Mouse (Mus musculus) embryonic facial prominence, embryonic 15.5 days (tissue): ENCODE results near the gene Catsper2. TPM values are rescaled to one million over a fixed set of nuclear protein-coding genes. Genes with fewer than 3 reads are reported as not detected.

Experiments
- ATAC-seq: fragments of 200-750 bp; cut with Nextera tagmentation; 2 replicates; pipeline ENCODE4 v1.8.0; 2017; ENCODE audit warnings: low read depth, moderate TSS enrichment; ENCODE audit not compliant: insufficient number of reproducible peaks, low FRiP score, low TSS enrichment
- H3K27ac ChIP-seq: fragments of 300-500 bp; sonication (generic); replicated peaks from 2 replicates; pipeline ENCODE4 v1.5.1; 2015; ENCODE audit warnings: mild to moderate bottlenecking, inconsistent platforms
- H3K27me3 ChIP-seq: fragments of 300-500 bp; sonication (generic); 2 replicates; pipeline ENCODE4 v1.6.1; 2015; ENCODE audit warnings: inconsistent platforms
- H3K36me3 ChIP-seq: fragments of 300-500 bp; sonication (generic); 2 replicates; pipeline ENCODE4 v1.6.1; 2015; ENCODE audit warnings: mild to moderate bottlenecking, inconsistent platforms
- H3K4me1 ChIP-seq: fragments of 300-500 bp; sonication (generic); 2 replicates; pipeline ENCODE4 v1.6.1; 2015; ENCODE audit warnings: inconsistent platforms
- H3K4me2 ChIP-seq: fragments of 300-500 bp; sonication (generic); replicated peaks from 2 replicates; pipeline ENCODE4 v1.6.1; 2015; ENCODE audit warnings: mild to moderate bottlenecking, inconsistent platforms
- H3K4me3 ChIP-seq: fragments of 300-500 bp; sonication (generic); replicated peaks from 2 replicates; pipeline ENCODE4 v1.5.1; 2015; ENCODE audit warnings: mild to moderate bottlenecking, inconsistent platforms
- H3K9ac ChIP-seq: fragments of 300-500 bp; sonication (generic); 2 replicates; pipeline ENCODE4 v1.6.1; 2015; ENCODE audit warnings: inconsistent platforms
- H3K9me3 ChIP-seq: fragments of 300-500 bp; sonication (generic); replicated peaks from 2 replicates; pipeline ENCODE4 v1.6.1; 2016; ENCODE audit warnings: inconsistent platforms
- WGBS: fragments of 180-500 bp; shearing (Covaris S2); methylation state at CpG from one replicate; pipeline ENCODE4 v1.1.7; 2015; 5-methylcytosine and 5-hydroxymethylcytosine counted together
- polyA plus RNA-seq: library from polyadenylated mRNA; unstranded; fragments of >200 nt; fragmentation: Nextera tagmentation; extraction: Ambion mirVana; gene quantifications from 2 replicates; pipeline ENCODE4 v1.2.1, GENCODE M21; 2015

Gene Catsper2
- polyA plus RNA-seq, 1 experiment from 2014 or later: 3.3 TPM

DNA sequence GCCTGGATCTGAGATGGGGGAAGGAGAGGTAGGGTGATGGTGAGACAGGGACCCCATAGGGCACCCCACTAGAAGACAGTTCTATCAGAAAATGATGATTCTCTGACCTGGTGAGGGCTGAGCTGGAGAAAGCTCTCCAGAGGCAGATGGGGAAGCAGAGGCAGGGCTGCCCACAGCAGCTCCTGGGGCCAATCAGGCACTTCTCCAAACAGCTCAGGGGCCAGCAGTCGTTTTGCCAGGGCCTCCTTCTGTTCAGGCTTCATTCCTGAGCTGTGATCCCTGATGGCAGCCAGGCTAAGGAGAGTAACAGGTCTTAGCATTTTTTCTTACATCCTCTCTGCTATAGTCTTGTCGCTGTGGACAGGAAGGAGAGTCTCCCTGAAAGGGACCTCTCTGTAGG lies 38.8 kb downstream of the Catsper2 start:
- no peak overlapping the region for H3K9ac ChIP-seq

DNA sequence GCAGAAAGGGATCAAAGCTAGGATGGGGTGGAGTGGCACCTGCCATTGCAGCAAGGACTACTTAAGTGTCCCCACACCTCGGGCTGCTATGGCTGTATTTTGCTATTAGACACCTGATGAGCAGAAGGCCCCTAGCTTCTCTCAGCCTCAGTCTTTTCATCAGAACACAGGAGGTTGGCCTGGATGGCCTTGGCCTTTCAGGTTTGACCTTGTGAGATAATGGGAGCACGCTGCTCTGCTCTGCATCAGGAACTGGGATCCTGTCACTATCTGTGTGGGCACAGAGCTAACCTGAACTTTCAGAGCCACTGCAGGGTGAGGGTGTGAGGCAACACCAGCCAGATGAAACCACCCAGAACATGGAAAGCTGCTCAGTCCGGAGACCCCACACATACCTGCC lies 41.3 kb downstream of the Catsper2 start:
- Histone ChIP-seq H3K4me1 (peaks cover 8% of the 10 kb centered on the region; the same call in 1 of the 2 replicates), H3K4me2 (no peak overlapping the region), H3K4me3 (no peak overlapping the region), H3K9ac (no peak overlapping the region), H3K27ac (no peak overlapping the region), H3K9me3 (no peaks in the 10 kb centered on the region), H3K27me3 (no peaks in the 10 kb centered on the region), H3K36me3 (no peaks in the 10 kb centered on the region)
- WGBS: 68% methylated on average over 3 of the region's 3 CpGs
- no peak for ATAC-seq

More for the DNA sequence above, 38.8 kb downstream of the Catsper2 start:
- H3K9me3 ChIP-seq: no peaks in the 10 kb centered on the region
- no peak overlapping the region for H3K4me2 ChIP-seq
- no peak overlapping the region for H3K4me3 ChIP-seq
- H3K27ac ChIP-seq: no peak overlapping the region
- no peaks in the 10 kb centered on the region for H3K27me3 ChIP-seq
- WGBS: 41% methylated on average over 2 of the region's 2 CpGs
- no peak for ATAC-seq
- peaks cover 11% of the 10 kb centered on the region; the same call in 1 of the 2 replicates for H3K4me1 ChIP-seq
- H3K36me3 ChIP-seq: no peaks in the 10 kb centered on the region

DNA sequence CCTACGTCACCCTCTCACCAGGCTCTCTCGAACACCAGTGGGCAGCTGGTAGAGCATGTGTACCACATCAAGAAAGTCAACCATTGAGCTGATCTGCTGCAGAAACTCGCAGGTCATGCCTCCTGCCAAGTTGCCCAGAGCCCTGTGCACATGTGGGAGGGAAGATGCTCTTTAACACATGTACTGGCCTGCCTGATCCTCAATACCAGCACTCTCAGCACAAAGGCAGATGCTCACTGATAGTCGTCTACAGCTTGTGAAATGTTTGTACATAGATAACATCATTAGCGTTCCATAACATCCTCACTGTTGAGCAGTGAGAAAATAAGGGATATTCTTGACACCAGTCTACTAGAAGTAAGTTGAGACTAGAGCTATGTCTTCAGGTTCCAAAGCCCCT lies 42.7 kb downstream of the Catsper2 start:
- no peaks in the 10 kb centered on the region for H3K4me1 ChIP-seq
- ATAC-seq: no peak
- no peaks in the 10 kb centered on the region for H3K27me3 ChIP-seq
- WGBS: 69% methylated on average over 5 of the region's 5 CpGs
- no peak overlapping the region for H3K4me3 ChIP-seq
- H3K36me3 ChIP-seq: no peaks in the 10 kb centered on the region
- H3K9me3 ChIP-seq: no peaks in the 10 kb centered on the region
- no peak overlapping the region for H3K27ac ChIP-seq
- no peak overlapping the region for H3K4me2 ChIP-seq
- no peak overlapping the region for H3K9ac ChIP-seq

DNA sequence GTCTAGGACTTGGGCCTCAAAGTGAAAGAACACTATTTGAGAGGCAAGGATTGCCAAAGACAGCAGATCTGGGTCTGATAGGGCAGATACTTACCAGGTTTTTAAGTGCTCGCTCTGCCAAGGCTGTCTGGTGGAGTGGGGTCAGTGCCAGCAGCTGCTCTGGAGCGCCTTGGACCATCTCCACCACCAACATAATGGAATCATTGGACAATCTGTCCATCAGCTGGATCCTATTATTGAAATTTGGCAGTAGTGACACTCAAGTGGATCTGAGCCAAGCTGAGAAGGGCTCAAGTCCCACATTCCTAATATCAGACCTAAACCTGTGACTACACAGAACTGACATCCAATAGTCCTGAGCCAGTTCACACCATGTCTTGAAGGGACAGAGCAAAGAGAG lies 44.8 kb downstream of the Catsper2 start:
- WGBS: 67% methylated on average over 2 of the region's 2 CpGs
- Histone ChIP-seq H3K4me2 (no peak overlapping the region), H3K27ac (no peak overlapping the region), H3K4me1 (no peaks in the 10 kb centered on the region), H3K27me3 (no peaks in the 10 kb centered on the region), H3K36me3 (no peaks in the 10 kb centered on the region), H3K9me3 (no peaks in the 10 kb centered on the region), H3K4me3 (no peak overlapping the region), H3K9ac (no peak overlapping the region)
- no peak for ATAC-seq

DNA sequence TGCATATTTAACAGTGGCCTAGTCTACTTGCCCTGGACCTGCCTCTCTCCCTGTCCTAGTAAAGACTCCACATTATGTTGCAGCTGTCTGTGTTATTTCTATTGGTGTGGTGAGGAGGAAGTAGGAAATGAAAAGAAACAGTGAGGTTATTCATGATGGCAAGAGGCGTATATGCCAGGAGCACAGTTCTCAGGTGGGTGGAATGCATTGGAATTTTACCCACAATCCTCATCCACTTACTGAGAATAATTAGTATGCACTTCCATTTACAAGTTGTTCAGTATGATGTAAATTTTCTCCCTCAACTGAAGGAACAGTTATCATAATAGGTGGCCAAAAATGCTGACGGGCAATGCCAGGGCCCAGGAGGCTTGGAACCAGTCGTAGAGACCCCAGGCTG lies 49.9 kb downstream of the Catsper2 start:
- 75% methylated on average over 3 of the region's 3 CpGs for WGBS
- H3K4me3 ChIP-seq: no peak overlapping the region
- no peak overlapping the region for H3K9ac ChIP-seq
- H3K36me3 ChIP-seq: no peaks in the 10 kb centered on the region
- no peak overlapping the region for H3K27ac ChIP-seq
- no peak for ATAC-seq
- H3K4me1 ChIP-seq: peaks cover 3% of the 10 kb centered on the region; the same call in 1 of the 2 replicates
- no peaks in the 10 kb centered on the region for H3K9me3 ChIP-seq
- H3K4me2 ChIP-seq: no peak overlapping the region
- peaks cover 9% of the 10 kb centered on the region; the same call in 1 of the 2 replicates for H3K27me3 ChIP-seq

DNA sequence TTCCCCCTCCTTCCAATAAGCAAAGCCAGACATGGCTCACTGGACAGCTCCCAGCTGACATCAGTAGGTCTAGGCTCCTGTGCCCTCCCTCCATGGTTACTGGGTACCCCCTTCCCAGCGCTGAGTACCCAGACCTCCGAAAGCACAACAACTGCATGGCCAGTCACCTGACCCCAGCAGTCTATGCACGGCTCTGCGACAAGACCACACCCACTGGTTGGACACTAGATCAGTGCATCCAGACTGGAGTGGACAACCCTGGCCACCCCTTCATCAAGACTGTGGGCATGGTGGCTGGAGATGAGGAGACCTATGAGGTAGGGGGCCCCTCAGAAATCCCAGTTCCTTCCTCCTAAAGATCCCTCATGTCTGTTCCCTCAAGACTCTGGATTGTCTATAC lies 54.1 kb downstream of the Catsper2 start:
- no peak overlapping the region for H3K4me3 ChIP-seq
- no peak overlapping the region for H3K27ac ChIP-seq
- H3K9ac ChIP-seq: no peak overlapping the region
- no peaks in the 10 kb centered on the region for H3K36me3 ChIP-seq
- no peak overlapping the region for H3K4me2 ChIP-seq
- WGBS: 51% methylated on average over 4 of the region's 4 CpGs
- no peaks in the 10 kb centered on the region for H3K9me3 ChIP-seq
- peaks cover 19% of the 10 kb centered on the region for H3K4me1 ChIP-seq
- H3K27me3 ChIP-seq: peaks cover 9% of the 10 kb centered on the region; the same call in 1 of the 2 replicates
- ATAC-seq: no peak

DNA sequence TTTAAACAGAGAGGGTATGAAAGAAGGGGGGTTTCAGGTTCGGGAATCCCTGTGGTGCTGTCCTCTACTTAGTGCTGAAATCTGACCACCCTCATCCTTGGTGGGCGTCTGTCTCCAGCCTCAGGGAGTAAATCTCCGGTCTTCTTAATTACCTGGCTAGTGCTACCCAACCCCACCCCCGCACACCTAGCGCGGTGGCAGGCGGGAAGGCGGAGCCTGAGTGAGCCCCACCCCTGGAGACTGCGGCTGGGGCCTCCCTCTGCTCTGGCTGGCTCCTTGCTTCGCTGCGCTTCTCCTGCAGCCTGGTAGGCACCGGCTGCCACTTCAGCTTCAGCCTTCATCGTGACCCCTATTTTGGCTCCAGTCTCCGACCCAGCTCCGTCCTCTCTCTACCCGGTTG lies 55.2 kb downstream of the Catsper2 start:
- no peak overlapping the region; the same call in 1 of the 2 replicates for H3K27ac ChIP-seq
- WGBS: under 1% methylated on average over 16 of the region's 16 CpGs
- no peak overlapping the region for H3K9ac ChIP-seq
- H3K9me3 ChIP-seq: no peaks in the 10 kb centered on the region
- ATAC-seq: peak; percentile 73
- H3K4me2 ChIP-seq: peak overlapping the region; percentile 51
- peaks cover 9% of the 10 kb centered on the region; the same call in 1 of the 2 replicates for H3K27me3 ChIP-seq
- peak overlapping the region; percentile 36 for H3K4me3 ChIP-seq
- peaks cover 23% of the 10 kb centered on the region for H3K4me1 ChIP-seq
- no peaks in the 10 kb centered on the region for H3K36me3 ChIP-seq

DNA sequence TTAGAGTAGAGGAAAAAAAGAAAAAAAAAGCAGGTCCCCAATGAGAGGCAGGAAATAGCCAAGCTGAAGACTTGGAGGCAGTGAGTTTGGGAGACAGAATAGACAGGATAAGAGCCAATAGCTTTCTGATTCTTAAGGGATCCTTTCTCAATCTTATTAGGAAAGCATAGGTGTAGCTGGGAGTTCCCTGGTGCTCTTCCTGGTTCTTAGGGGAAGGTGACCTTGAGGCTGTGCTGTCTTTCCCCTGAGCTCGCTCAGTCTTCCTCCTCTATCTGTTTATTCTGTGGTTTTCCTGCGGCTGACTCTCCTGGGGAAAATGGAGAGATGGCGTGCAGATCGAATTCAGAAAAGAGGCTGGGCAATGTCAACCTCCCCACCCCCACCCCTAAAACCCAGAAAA lies 55.6 kb downstream of the Catsper2 start:
- peak overlapping the region; percentile 51 for H3K4me2 ChIP-seq
- no peaks in the 10 kb centered on the region for H3K9me3 ChIP-seq
- H3K4me3 ChIP-seq: peak overlapping the region; percentile 36
- H3K27me3 ChIP-seq: peaks cover 9% of the 10 kb centered on the region; the same call in 1 of the 2 replicates
- H3K36me3 ChIP-seq: no peaks in the 10 kb centered on the region
- H3K9ac ChIP-seq: no peak overlapping the region
- no peak for ATAC-seq
- WGBS: 0% methylated on average over 4 of the region's 4 CpGs
- H3K27ac ChIP-seq: 0 out of 2 replicates have a peak overlapping the region, but pooled peaks have one; percentile 8
- H3K4me1 ChIP-seq: peaks cover 23% of the 10 kb centered on the region

DNA sequence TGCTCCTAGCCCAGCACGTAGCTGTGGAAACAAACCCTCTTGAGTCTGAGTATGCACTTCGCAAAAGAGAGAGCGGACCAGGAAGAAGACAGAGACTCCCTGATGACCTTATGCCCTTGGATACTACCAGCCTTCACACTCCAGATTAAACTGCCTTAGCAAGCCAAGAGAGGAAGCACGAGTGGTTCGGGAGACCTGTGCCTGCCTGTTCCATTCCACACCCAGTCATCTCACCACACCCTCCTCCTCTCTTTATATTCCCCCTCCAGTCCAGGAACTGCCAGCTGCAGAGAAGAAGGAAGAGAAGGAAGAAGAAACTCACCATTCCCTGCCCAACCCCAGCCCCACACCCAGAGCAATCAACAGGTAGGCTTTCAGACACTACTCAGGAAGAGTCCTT lies 56.1 kb downstream of the Catsper2 start, which contains the start of gene Ckmt1:
Gene Ckmt1, plus strand, starts transcription at position 221 of the 400 bp plus-strand sequence.
- H3K4me3 ChIP-seq: peak within 1 kb of the TSS; percentile 36
- WGBS: 47% methylated on average over 5 of the region's 5 CpGs
- peaks cover 9% of the 10 kb centered on the region; the same call in 1 of the 2 replicates for H3K27me3 ChIP-seq
- no peak for ATAC-seq
- H3K9me3 ChIP-seq: no peaks in the 10 kb centered on the region
- peak within 1 kb of the TSS; percentile 51 for H3K4me2 ChIP-seq
- H3K36me3 ChIP-seq: no peaks in the 10 kb centered on the region
- peak within 1 kb of the TSS; percentile 8; the same call in 1 of the 2 replicates for H3K27ac ChIP-seq
- H3K4me1 ChIP-seq: peaks cover 23% of the 10 kb centered on the region
- no peak within 1 kb of the TSS for H3K9ac ChIP-seq

DNA sequence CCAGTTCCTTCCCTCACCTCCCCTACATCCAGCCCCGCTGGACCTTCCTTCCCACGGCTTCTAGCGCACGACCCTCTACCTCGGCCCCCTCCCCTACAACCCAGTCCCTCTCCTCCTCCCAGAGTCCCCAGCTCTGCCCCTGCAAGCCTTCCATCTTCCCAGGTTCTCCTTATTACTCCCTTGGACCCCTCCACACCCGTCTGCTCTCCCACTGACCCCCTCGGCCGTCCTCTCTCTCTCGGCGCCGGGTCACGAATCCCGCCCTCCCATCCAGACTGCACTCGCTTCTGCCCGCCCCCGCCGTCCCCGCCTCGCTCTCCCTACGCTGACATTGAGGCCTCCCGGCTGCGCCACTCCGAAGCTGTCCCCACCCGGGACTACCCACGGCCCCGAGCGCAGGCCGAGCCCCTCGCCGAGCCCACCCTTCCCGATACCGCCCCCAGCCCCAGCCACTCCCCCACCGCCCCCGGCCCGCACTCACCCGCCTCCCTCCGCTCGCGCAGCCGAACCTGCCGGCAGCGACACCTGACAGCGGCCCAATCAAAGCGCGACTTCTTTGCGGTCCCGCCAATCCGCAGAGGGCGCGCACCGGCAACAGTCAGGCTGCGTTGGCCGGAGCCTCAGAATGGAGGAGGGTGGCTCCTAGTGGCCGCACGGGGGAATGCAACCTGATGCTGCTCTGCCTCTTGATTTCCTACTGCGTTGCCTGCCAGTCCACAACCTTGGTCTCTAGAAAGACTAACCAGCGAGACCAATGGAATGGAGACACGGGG lies 58.6 kb downstream of the Catsper2 start, which contains the start of gene Ppip5k1:
Gene Ppip5k1, minus strand, starts transcription at position 577 of the 773 bp plus-strand sequence.
- Histone ChIP-seq H3K4me2 (peak within 1 kb of the TSS; percentile 87), H3K4me3 (peak within 1 kb of the TSS; percentile 76), H3K36me3 (no peaks in the 10 kb centered on the region), H3K9me3 (no peaks in the 10 kb centered on the region), H3K4me1 (peaks cover 23% of the 10 kb centered on the region), H3K27ac (0 out of 2 replicates have a peak within 1 kb of the TSS, but pooled peaks have one; percentile 48), H3K9ac (peak within 1 kb of the TSS; percentile 72), H3K27me3 (peaks cover 9% of the 10 kb centered on the region; the same call in 1 of the 2 replicates)
- peak; percentile 97 for ATAC-seq
- under 1% methylated on average over 58 of the region's 58 CpGs for WGBS

DNA sequence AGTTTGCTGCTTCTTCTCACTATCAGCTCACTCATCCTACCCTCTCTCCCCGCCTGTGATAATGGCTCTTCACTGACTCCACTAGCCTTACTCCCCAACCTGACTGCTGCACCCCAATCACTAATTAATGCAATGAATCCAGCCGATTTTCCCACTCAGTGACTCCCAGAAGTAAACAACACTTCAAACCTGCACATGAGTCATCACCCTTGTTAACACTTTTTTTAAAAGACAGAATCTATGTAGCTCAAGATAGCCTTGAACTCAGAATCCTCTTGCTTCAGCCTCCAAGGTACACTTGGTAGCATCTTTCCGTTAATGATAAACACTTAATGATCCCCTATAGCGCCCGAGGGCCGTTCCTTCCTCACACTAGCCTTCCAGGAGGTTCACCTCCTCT lies 59.2 kb downstream of the Catsper2 start:
- Histone ChIP-seq H3K9me3 (no peaks in the 10 kb centered on the region), H3K36me3 (0 out of 2 replicates have a peak, but pooled peaks cover 4% of the 10 kb centered on the region), H3K4me1 (peaks cover 23% of the 10 kb centered on the region), H3K27ac (no peak overlapping the region), H3K4me2 (peak overlapping the region; percentile 87), H3K9ac (peak overlapping the region; percentile 72), H3K27me3 (peaks cover 7% of the 10 kb centered on the region; the same call in 1 of the 2 replicates), H3K4me3 (peak overlapping the region; percentile 76)
- ATAC-seq: no peak
- 5% methylated on average over 6 of the region's 6 CpGs for WGBS
